Mouse (Mus musculus) central nervous system, embryonic 14 days (tissue): ENCODE data around the gene Cux2. TPM values are rescaled to one million over a fixed set of nuclear protein-coding genes. Genes with fewer than 3 reads are reported as not detected.

Experiments used
- polyA plus RNA-seq: library from polyadenylated mRNA; depleted of rRNA; stranded (reverse); fragments of >200 nt; gene quantifications from 2 replicates; pipeline ENCODE4 v1.2.3, GENCODE M21; 2012; rRNA removed

Cux2 gene
- 36.5 and 45.0 TPM in 2 replicates for polyA plus RNA-seq

DNA sequence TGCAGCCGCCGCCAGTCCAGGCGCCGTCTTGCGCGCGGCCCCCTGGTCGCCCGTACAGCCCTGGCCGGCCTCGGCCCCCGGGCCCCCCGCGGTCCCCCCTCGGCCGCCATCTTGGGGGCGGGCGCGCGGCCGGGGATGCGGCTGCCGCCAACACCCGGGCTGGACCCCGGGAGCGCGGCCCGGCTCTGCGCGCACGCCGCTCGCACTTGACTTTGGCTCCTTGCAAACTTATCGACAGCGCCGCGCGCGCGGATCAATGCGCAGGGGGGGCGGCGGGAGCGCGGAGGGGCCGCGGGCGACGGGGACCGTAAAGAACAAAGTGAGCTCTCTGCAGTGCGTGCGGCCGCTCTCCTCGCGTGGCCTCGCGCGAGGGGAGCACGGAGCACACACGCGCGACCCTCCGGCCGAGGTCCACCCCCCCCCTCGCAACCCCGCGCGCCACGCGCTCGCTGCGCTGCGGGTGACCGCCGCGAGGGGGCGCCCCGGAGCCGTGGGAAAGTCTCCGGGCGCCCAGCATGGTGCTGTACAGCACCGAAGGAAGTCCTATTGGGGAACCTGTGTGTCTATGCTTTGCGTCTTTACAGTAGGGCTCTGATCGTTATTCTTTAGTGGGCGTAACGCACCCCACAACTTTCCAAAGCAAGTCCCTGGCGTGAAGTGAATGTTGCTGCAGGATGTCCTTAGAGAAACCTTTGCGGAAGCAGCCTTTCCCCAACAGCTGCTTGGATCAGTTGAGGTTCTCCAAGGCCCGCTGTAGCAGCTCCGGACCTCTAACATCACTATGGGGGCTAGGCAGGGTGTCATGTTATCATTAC is at the start of gene Cux2:
Gene Cux2 (minus strand): TSS at position 86 of the 815 bp plus-strand sequence.

DNA sequence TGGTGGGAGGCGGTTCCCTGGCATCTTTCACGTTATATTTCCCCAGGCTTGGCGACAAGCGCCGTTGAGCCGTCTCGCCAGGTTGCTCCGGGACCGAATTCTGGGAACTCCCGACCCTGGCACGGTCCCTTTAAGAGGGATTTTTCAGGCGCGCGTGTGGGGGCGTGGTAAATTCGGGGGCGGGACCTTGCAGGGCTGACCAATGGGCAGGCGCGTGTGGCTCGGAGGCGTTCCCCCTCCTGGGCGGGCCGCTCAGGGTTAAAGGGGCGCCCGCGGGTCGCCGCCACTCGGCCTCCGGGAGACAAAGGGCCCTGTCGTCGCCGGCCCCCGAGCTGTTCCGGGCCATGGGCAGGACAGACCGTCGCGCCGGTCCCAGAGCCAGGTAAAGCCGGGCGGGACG is 201.2 kb downstream of the Cux2 start, which contains the start of gene Pheta1:
Gene Pheta1 (plus strand): TSS at position 242 of the 400 bp plus-strand sequence.

DNA sequence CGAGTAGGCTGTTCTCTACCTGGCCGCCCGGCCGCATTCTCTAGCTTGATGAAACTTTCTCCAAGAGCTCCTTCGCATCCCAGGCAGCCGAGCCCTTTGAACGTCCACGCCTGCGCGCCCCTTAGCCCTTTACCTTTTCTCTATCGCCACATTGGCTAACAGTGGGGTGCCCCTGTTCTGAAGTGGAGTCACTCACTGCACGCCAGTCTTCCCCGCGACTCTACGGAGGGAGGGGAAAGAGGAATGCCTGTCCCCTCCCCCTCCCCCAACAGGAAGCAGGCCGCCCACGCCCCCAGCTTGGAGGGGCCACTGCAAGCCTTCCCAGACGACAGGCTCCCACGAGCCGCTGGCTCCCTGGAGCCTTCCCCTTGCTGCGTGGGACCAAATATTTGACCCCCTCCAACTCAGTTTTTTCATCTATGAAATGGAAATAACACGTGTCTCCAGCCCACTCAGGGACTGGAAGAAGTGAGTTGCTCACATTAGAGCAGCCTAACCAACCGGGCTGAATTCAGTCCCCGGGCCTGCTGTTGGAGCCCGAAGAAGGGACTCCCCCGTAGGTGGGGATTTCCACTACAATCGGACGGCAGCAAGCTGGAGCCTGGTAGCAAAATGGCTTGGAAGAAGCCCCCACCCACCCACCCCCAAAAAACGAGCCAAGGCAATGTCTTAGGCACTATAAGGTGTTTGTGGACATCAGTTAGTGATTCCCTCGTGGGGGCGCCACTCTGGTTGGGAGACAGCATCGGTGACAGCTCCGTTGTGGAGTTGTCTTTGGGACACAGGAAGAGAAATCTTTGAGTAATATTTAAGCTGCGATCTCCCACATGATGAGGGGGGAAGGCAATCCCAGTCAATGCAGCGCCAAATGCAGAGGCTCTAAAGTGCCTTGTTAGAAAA is 212.2 kb downstream of the Cux2 start, which contains the start of gene Sh2b3:
Gene Sh2b3 (minus strand): TSS at position 206 of the 900 bp plus-strand sequence.

Other genes starting within 250 kb of the Cux2 start
- gene Sh2b3, start 212.5 kb downstream of the Cux2 start, polyA plus RNA-seq, result 9.7 and 12.6 TPM in 2 replicates
- 41.7 and 46.6 TPM in 2 replicates for gene Pheta1, start 201.1 kb downstream of the Cux2 start, polyA plus RNA-seq
- gene Myl2, start 50.8 kb upstream of the Cux2 start, polyA plus RNA-seq, result 0.55 and 4.2 TPM in 2 replicates
- 0.12 and 0.19 TPM in 2 replicates for gene Ccdc63, start 90.7 kb upstream of the Cux2 start, polyA plus RNA-seq
- 311 and 378 TPM in 2 replicates for gene Ppp1cc, start 108.2 kb upstream of the Cux2 start, polyA plus RNA-seq
- 2.2 and 3.1 TPM in 2 replicates for gene Hvcn1, start 156.7 kb upstream of the Cux2 start, polyA plus RNA-seq
- gene Tctn1, start 214.4 kb upstream of the Cux2 start, polyA plus RNA-seq, result 36.5 and 38.8 TPM in 2 replicates
- gene Pptc7, start 234.3 kb upstream of the Cux2 start, polyA plus RNA-seq, result 11.9 and 14.2 TPM in 2 replicates